ENCODE assay signal across 8 mouse cellular contexts in genomic region chr10:78480954-78481927, GRCm38 (mm10). TPM values are rescaled to one million over a fixed set of nuclear protein-coding genes. Genes with fewer than 3 reads are reported as not detected.
DNase-seq lines count a peak whose midpoint lies in the region; ATAC-seq and TF ChIP-seq lines count a peak whose summit lies in the region.

No protein-coding gene starts in this region.

- H3K36me3 ChIP-seq in testis, adult 2 months (ENCODE audit: control insufficient read depth, insufficient read depth, low read length), result no peaks in the 10 kb centered on the region
- no peaks in the 10 kb centered on the region for H3K36me3 ChIP-seq in forebrain, embryonic 12.5 days (replicated peaks)
- no peaks in the 10 kb centered on the region for H3K36me3 ChIP-seq in limb, embryonic 15.5 days
- H3K36me3 ChIP-seq in splenic B cell, adult 2 months (ENCODE audit: control insufficient read depth, insufficient read depth, low read length, poor library complexity, severe bottlenecking), result no peaks in the 10 kb centered on the region

- no peak for TF ChIP-seq CTCF in testis, adult 2 months (IDR thresholded peaks at IDR 0.05; ENCODE audit: control insufficient read depth, insufficient read depth, insufficient replicate concordance, low read depth, low read length)

- 34% methylated on average over 21 of the region's 21 CpGs for WGBS in forebrain, embryonic 12.5 days
- 37% methylated on average over 21 of the region's 21 CpGs for WGBS in limb, embryonic 15.5 days

- no peak; the same call in 1 of the 2 replicates for ATAC-seq in forebrain, embryonic 12.5 days (ENCODE audit: low FRiP score)
- no peak for ATAC-seq in limb, embryonic 15.5 days (ENCODE audit: insufficient number of reproducible peaks, low FRiP score, low TSS enrichment, low read depth)

- peak overlapping the region; percentile 55 for H3K9ac ChIP-seq in forebrain, embryonic 12.5 days
- H3K9ac ChIP-seq in limb, embryonic 15.5 days, result peak overlapping the region; percentile 26

- H3K4me3 ChIP-seq in testis, adult 2 months (ENCODE audit: control insufficient read depth, low read depth, low read length), result peak overlapping the region; percentile 60
- H3K4me3 ChIP-seq in forebrain, embryonic 12.5 days (replicated peaks), result peak overlapping the region; percentile 52
- peak overlapping the region; percentile 53 for H3K4me3 ChIP-seq in limb, embryonic 15.5 days

- H3K4me2 ChIP-seq in forebrain, embryonic 12.5 days, result peak overlapping the region; percentile 86
- H3K4me2 ChIP-seq in limb, embryonic 15.5 days, result peak overlapping the region; percentile 87

- no peak overlapping the region for H3K27ac ChIP-seq in testis, adult 2 months (ENCODE audit: control insufficient read depth, insufficient read depth, low read depth, low read length)
- H3K27ac ChIP-seq in forebrain, embryonic 12.5 days, result no peak overlapping the region
- no peak overlapping the region for H3K27ac ChIP-seq in limb, embryonic 15.5 days

- no peak for TF ChIP-seq POLR2A in testis, adult 2 months (IDR thresholded peaks at IDR 0.05; ENCODE audit: control insufficient read depth, low read depth, low read length)

- no peak for DNase-seq in testis, postnatal 10 days (ENCODE audit: low spot score)
- DNase-seq in splenic B cell, adult 2 months (ENCODE audit: low read depth, low spot score), result peak; percentile 65
- DNase-seq in layer of hippocampus, postnatal 25 days (ENCODE audit: extremely low spot score in 1 of 2, low spot score in 1 of 2), result no peak
- DNase-seq in cerebellum, adult 8-10 months, result no peak
- no peak for DNase-seq in layer of hippocampus, postnatal 36 days

- H3K4me1 ChIP-seq in testis, adult 2 months (ENCODE audit: control insufficient read depth, insufficient read depth, low read length), result peaks cover 5% of the 10 kb centered on the region
- peaks cover 10% of the 10 kb centered on the region for H3K4me1 ChIP-seq in forebrain, embryonic 12.5 days
- peaks cover 11% of the 10 kb centered on the region for H3K4me1 ChIP-seq in limb, embryonic 15.5 days

- no peaks in the 10 kb centered on the region for H3K9me3 ChIP-seq in forebrain, embryonic 12.5 days
- H3K9me3 ChIP-seq in limb, embryonic 15.5 days, result no peaks in the 10 kb centered on the region

- H3K27me3 ChIP-seq in testis, adult 2 months (ENCODE audit: control insufficient read depth, insufficient read depth, low read length), result no peaks in the 10 kb centered on the region
- H3K27me3 ChIP-seq in forebrain, embryonic 12.5 days, result peaks cover 27% of the 10 kb centered on the region
- peaks cover 4% of the 10 kb centered on the region; the same call in 1 of the 2 replicates for H3K27me3 ChIP-seq in limb, embryonic 15.5 days
- H3K27me3 ChIP-seq in splenic B cell, adult 2 months (ENCODE audit: control insufficient read depth, insufficient read depth, low read length, poor library complexity, severe bottlenecking), result no peaks in the 10 kb centered on the region

RNA-seq across cellular contexts. Expression of gene Pdxk, which starts 16.5 kb away (rescaled TPM):
- polyA plus RNA-seq in testis, adult 2 months (2012; rRNA removed), result 3.9 and 4.1 TPM in 2 replicates
- 9.0 and 10.0 TPM in 2 replicates for polyA plus RNA-seq in forebrain, embryonic 12.5 days (2016; fragmentation: Nextera tagmentation; extraction: Ambion mirVana)
- 11.9 and 13.1 TPM in 2 replicates for polyA plus RNA-seq in limb, embryonic 15.5 days (2015; fragmentation: Nextera tagmentation; extraction: Ambion mirVana)
- 10 to 100 TPM; 88.2 to 97.2 TPM for total RNA-seq in layer of hippocampus, postnatal 25 days (2021)
- total RNA-seq in layer of hippocampus, postnatal 36 days (2021), result 100 to 1,000 TPM in 1 of 2 experiments, 10 to 100 TPM in 1; 93.3 to 102 TPM

RNA-seq across cellular contexts. Expression of gene Olfr1358, which starts 36.0 kb away (rescaled TPM):
- polyA plus RNA-seq in testis, adult 2 months (2012; rRNA removed), result 0.54 and 0.67 TPM in 2 replicates
- polyA plus RNA-seq in forebrain, embryonic 12.5 days (2016; fragmentation: Nextera tagmentation; extraction: Ambion mirVana), result not detected in 2 replicates
- not detected in 2 replicates for polyA plus RNA-seq in limb, embryonic 15.5 days (2015; fragmentation: Nextera tagmentation; extraction: Ambion mirVana)
- total RNA-seq in layer of hippocampus, postnatal 25 days (2021), result not detected
- total RNA-seq in layer of hippocampus, postnatal 36 days (2021), result not detected

RNA-seq across cellular contexts. Expression of gene Cstb, which starts 55.8 kb away (rescaled TPM):
- polyA plus RNA-seq in testis, adult 2 months (2012; rRNA removed), result 17.6 and 20.3 TPM in 2 replicates
- 118 and 120 TPM in 2 replicates for polyA plus RNA-seq in forebrain, embryonic 12.5 days (2016; fragmentation: Nextera tagmentation; extraction: Ambion mirVana)
- 313 and 319 TPM in 2 replicates for polyA plus RNA-seq in limb, embryonic 15.5 days (2015; fragmentation: Nextera tagmentation; extraction: Ambion mirVana)
- 10 to 100 TPM; 38.7 to 40.7 TPM for total RNA-seq in layer of hippocampus, postnatal 25 days (2021)
- total RNA-seq in layer of hippocampus, postnatal 36 days (2021), result 10 to 100 TPM; 33.5 to 35.0 TPM
